Mouse (Mus musculus) cerebral cortex, adult 2 months (tissue): Measurements from ENCODE around the gene Mecp2.

Source experiments
- WGBS: fragments of 180-500 bp; shearing (Covaris S2); methylation state at CpG from one replicate; pipeline ENCODE4 v1.1.7; 2018; 5-methylcytosine and 5-hydroxymethylcytosine counted together

Gene Mecp2

GRCm38 (mm10) chrX:74135263-74135662 is at the start of gene Mecp2:
Mecp2 (minus strand) TSS chrX:74135363.
- 54% methylated on average over 1 of the region's 1 CpGs for WGBS

DNA sequence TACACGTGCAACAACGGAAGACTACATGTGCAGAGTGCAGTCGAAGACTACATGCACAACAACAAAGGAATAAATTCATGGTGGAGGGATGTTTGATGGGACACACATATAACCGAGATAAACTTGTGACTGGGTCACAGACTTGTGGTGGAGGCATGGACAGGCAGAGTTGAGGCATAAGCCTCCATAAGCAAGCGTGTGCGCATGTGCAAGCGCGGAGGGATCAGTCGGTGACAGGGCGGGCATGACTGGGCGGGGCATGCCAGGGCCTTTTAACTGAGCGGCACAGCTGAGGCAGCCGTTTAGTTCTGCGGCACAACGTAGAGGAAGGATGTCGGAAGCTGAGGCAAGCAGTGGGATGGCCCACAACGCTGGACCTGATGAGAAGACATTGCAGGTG is 41.8 kb upstream of the Mecp2 start, which contains the start of gene Tktl1:
TSS of gene Tktl1 (plus strand) at position 301 of the 400 bp plus-strand sequence.
- 92% methylated on average over 17 of the region's 17 CpGs for WGBS

GRCm38 (mm10) chrX:74167738-74168137 is 32.6 kb upstream of the Mecp2 start, which contains the start of gene Tex28:
Tex28 (minus strand) TSS chrX:74167838.
- 100% methylated on average over 1 of the region's 1 CpGs for WGBS

GRCm38 (mm10) chrX:74127164-74127563 is 8.0 kb downstream of the Mecp2 start, which contains the start of gene Opn1mw:
Opn1mw (plus strand) TSS chrX:74127464.

DNA sequence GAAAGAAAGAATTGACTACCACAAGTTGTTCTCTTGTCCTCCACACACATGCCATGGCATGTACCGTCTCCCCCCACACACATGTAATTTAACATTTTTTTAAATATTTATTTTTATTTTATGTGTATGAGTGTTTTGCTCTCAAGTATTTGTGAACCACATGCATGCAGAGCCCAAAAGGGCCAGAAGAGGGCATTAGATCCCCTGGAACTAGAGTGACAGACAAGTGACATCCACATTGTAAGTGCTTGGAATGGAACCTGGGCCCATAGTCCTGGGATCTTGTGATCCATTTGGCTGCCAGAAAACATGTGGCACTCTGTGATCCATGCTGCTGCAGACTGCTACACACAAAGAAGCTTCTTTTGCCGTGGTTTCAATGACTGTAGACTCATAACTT is 10.2 kb downstream of the Mecp2 start:
- 66% methylated on average over 2 of the region's 2 CpGs for WGBS

DNA sequence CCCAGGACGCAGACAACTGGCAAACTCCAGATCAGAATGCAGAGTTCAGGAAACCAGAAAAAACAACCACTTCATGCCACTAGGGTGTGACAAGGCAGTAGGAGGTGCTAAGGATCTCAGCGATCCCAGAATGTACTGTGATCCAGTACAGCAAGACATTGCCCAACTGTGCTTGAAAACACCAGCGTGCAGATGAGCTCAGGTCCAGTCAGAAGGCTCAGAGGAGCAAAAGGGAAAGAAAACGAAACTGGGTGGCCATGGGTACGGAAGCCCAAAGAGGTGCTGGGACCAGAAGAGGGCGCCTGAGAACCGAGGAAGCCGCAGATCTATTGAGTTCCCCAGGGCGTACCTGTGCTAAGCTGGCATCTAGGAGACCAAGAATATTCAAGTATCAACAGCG is 19.7 kb downstream of the Mecp2 start:
- WGBS, result 1% methylated on average over 10 of the region's 10 CpGs

GRCm38 (mm10) chrX:74108747-74109146 is 26.4 kb downstream of the Mecp2 start:
- 12% methylated on average over 3 of the region's 3 CpGs for WGBS

DNA sequence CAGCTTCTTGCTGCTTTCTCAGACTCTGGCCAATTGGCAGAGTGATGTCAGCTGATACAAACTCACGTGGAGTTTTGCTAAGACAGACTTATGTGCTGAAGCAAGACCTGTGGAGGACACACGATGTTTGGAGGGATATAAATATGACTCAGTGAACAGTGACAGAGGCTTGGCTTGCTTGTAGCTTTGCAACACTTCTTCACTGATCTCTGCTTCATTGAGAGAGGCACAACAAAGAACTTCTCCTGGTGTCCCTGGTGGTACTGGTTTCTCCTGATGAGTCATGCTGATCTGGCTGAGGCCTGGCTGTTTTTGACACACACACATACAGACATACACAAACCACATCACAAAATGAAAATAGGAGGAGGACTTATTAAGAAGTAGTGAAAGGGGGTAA is 29.2 kb downstream of the Mecp2 start:
- WGBS, result 38% methylated on average over 2 of the region's 2 CpGs

DNA sequence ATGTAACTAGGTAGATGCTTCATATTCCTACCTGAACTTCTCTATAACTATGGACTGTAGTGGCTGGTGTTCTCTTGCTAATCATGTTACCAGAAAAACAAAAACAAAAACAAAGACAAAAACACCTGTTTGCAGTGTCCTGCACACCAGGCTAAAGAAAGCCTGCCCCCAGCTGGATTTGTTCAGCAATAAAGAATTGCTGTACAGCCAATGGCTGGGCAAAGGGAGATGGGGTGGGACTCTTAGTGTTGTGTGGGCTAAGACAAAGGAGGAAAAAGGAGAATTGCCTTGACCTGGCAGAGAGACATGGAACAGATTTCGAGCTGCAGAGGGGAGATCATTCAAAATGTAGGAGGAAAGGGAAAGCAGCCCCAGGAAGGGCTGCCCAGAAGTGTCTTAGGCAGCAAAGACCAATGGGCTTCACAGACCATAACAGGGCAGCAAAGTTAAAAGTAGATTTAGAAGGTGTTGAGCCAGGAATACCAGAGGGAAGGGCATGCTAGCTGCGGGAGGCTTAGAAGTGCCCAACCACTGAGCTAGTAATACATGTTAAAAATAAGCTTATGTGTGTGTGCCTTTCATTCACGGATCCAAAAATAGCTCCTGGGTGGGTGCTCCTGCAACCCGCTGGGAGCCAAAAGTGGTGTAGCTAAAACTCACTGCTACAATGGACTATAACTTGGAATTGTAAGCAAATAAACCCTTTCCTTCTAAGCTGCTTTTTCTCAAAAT is 31.5 kb downstream of the Mecp2 start:
- 18% methylated on average over 4 of the region's 4 CpGs for WGBS

DNA sequence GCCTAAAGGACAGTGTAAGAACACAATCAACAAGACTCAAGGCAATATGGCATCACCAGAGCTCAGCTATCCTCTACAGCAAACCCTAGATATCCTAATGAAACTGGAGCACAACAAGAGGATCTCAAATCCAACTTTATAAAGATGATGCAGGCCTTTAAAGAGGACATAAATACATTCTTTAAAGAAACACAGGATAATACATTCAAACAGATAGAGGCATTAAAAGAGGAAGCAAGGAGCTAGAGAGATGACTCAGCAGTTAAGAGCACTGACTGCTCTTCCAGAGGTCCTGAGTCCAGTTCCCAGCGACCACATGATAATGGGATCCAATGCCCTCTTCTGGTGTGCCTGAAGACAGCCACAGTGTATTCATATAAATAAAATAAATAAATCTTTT is 40.0 kb downstream of the Mecp2 start:
- WGBS, result 75% methylated on average over 1 of the region's 1 CpGs

DNA sequence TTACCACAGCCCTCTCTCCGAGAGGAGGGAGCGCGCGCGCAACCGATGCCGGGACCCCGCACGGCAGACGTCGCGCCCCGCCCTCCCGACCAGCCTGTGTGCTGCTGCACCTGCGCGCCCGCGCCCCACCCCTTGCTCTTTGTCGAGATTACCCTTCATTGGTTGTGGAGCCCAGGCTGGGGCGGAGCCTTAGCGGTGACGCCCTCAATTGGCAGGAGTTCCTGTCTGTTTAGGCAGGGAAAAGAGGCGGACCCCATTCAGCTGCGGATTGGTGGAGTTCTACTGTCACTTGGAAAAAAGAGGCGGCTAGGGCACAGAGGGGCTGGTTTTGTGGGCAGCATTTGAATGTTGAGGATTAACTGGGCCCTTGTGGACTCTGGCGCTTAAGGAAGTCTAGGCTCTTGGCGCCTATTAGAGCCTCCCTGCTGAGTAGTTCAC is 49.5 kb downstream of the Mecp2 start:
- 0% methylated on average over 24 of the region's 27 CpGs for WGBS

DNA sequence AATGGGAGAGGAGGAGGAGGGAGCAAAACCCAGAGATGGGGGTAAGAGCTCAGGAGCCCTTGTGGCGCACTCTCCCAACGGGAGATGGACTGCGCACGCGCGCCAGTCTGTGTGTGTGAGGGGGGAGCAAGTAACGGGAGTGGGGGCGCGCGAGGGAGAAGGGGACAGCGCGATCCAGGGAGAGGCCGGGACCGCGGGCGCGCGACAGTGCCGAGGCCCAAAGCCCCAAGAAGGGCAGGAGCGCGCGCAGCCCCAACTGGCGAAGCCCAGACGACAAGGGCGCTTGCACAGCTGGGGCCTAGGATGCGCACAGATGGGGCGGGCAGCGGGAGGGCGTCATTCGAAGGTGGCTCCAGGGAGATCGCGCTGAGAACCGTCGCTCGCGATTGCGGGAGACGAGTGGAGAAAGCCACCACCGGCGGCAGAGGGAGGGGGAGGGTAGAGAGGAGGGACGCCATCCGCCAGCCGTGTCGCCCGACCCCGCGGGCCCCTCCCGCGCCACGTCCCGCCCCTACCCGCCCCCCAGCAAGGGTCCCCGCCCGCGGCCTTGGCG is 50.1 kb downstream of the Mecp2 start:
- 2% methylated on average over 37 of the region's 56 CpGs for WGBS

GRCm38 (mm10) chrX:74084276-74084837 is 50.8 kb downstream of the Mecp2 start:
- 4% methylated on average over 17 of the region's 17 CpGs for WGBS

- WGBS, result 20% methylated on average over 9 of the region's 9 CpGs
These were observed 67.3 kb downstream of the Mecp2 start for GRCm38 (mm10) chrX:74067891-74068290.

DNA sequence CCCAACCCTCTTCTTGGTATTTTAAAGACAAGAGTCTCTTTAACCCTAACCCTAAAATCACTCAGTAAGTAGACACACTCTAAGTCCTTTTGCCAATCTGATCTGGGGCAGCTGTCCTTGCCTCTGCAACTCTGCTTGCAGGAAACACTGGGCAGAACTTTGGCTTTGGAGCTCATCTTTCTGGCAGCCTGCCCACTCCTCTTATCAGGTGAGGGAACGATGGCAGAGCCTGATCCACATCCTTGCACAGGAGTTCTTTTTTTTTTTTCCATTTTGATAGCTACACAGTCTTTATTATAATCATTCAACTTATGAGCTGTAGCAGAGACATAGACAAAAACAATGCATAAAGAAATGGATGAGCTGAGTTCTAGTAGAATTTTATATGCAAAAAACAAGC is 90.1 kb downstream of the Mecp2 start:
- 22% methylated on average over 1 of the region's 1 CpGs for WGBS

- 40% methylated on average over 5 of the region's 5 CpGs for WGBS
These were observed 97.3 kb downstream of the Mecp2 start for GRCm38 (mm10) chrX:74037702-74038375.

- 73% methylated on average over 1 of the region's 1 CpGs for WGBS
These were observed 105.2 kb downstream of the Mecp2 start for GRCm38 (mm10) chrX:74030000-74030399.

DNA sequence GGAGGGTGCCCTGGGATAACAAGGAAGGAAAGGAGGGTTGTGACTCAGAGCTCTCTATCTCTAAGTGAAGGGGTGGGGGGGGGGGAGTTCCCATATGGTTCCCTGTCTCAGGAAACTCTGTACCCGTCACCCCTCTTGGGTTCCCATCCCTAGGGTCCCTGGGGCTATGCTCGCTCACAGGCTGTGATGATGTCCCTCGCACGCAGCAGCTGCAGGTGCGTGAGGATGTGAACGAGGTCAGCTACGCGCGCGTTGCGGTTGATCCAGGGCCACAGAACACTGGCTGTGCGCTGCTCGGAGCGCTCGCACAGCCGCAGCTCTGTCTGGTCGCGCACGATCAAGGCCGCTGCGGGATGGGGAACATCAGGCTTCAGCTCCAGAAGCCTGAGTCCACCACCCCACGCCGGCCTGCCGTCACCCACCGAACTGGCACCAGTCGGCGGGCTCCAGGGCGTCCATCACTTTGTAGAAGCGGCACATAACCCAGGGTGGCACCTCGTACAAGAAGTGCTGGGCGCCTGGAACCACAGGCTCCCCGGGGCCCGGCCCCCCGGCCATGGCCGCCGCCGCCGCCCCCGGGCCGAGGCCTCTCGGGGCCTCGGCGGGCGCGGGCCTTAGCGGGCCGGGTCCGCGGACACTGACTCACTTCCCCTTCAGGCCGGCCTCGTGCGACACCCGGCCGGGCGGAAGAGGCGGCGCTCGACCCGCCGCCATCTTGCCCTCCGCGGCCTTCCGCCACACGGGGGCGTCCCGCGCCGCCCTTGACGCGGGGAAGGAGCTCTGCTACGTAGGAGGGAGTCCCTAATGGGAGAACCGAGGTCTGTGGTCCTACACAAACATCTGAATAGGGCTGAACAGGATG is 111.7 kb downstream of the Mecp2 start, which contains the start of gene Irak1:
TSS of gene Irak1 (minus strand) at position 731 of the 862 bp plus-strand sequence.
- WGBS, result 7% methylated on average over 54 of the region's 72 CpGs

GRCm38 (mm10) chrX:74022795-74023187 is 112.4 kb downstream of the Mecp2 start:
- 9% methylated on average over 4 of the region's 6 CpGs for WGBS

DNA sequence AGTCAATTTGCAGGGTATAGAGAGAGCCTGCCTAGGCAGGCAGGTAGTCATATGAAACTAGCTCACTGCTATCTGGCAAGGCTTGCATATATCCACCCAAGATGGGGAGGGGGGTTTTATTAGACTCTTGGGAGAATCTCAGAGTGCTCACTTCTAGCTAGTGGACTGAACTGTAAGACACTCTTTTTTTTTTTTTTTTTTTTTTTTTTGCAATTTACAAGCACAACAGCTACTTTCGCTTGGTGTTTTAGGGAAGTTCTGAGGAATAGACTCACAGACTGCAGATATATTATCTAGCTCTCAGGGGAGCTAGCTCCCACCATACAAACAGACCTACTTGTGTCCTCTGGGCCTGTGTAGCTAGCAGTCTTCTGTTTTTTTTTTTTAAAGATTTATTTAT is 120.6 kb downstream of the Mecp2 start:
- 91% methylated on average over 1 of the region's 1 CpGs for WGBS

GRCm38 (mm10) chrX:74008063-74008462 is 127.1 kb downstream of the Mecp2 start:
- 41% methylated on average over 8 of the region's 8 CpGs for WGBS
